Mouse (Mus musculus): Measurements from ENCODE around the gene Snrnp70.
"Not testable (repeated sequence)": the region's sequence is repeated elsewhere in the genome, so short reads cannot be mapped to it uniquely, and the experiment has no call there.

The Snrnp70 gene

GRCm38 (mm10) chr7:45366652-45367019 lies 28.9 kb downstream of the Snrnp70 start, which contains the start of gene Ppfia3:
Gene Ppfia3, minus strand, starts transcription at chr7:45367019.
- DNase-seq, result no peak

- DNase-seq, result peak; percentile 57
Measured at GRCm38 (mm10) chr7:45365742-45366651, 29.5 kb downstream of the Snrnp70 start.

- no peak for DNase-seq
Measured at GRCm38 (mm10) chr7:45363983-45364382, 31.6 kb downstream of the Snrnp70 start.

GRCm38 (mm10) chr7:45362801-45363200 lies 32.7 kb downstream of the Snrnp70 start:
- DNase-seq, result peak; percentile 46

GRCm38 (mm10) chr7:45361243-45361804 lies 34.2 kb downstream of the Snrnp70 start:
- peak; percentile 73 for DNase-seq

GRCm38 (mm10) chr7:45360404-45361125 lies 35.0 kb downstream of the Snrnp70 start:
- DNase-seq, result no peak

GRCm38 (mm10) chr7:45359081-45359480 lies 36.5 kb downstream of the Snrnp70 start:
- not testable (repeated sequence) for DNase-seq

- DNase-seq, result no peak
Measured at GRCm38 (mm10) chr7:45356087-45356486, 39.5 kb downstream of the Snrnp70 start.

- DNase-seq, result no peak
Measured at GRCm38 (mm10) chr7:45355318-45356020, 40.1 kb downstream of the Snrnp70 start.

- no peak for DNase-seq
Measured at GRCm38 (mm10) chr7:45353041-45353440, 42.5 kb downstream of the Snrnp70 start.

- DNase-seq, result no peak
Measured at GRCm38 (mm10) chr7:45346905-45347304, 48.6 kb downstream of the Snrnp70 start.

- DNase-seq, result peak; percentile 15
Measured at GRCm38 (mm10) chr7:45343543-45343942, 52.0 kb downstream of the Snrnp70 start.

- no peak for DNase-seq
Measured at GRCm38 (mm10) chr7:45342081-45342480, 53.5 kb downstream of the Snrnp70 start.

GRCm38 (mm10) chr7:45341303-45341702 lies 54.2 kb downstream of the Snrnp70 start:
- peak; percentile 86 for DNase-seq

- DNase-seq, result peak; percentile 56
Measured at GRCm38 (mm10) chr7:45340669-45341068, 54.9 kb downstream of the Snrnp70 start.

- no peak for DNase-seq
Measured at GRCm38 (mm10) chr7:45340066-45340442, 55.5 kb downstream of the Snrnp70 start.

- peak; percentile 68 for DNase-seq
Measured at GRCm38 (mm10) chr7:45339410-45340065, 56.0 kb downstream of the Snrnp70 start.

- peak; percentile 57 for DNase-seq
Measured at GRCm38 (mm10) chr7:45338161-45338911, 57.2 kb downstream of the Snrnp70 start.

- no peak for DNase-seq
Measured at GRCm38 (mm10) chr7:45337469-45337868, 58.1 kb downstream of the Snrnp70 start.

GRCm38 (mm10) chr7:45336319-45336718 lies 59.2 kb downstream of the Snrnp70 start:
- DNase-seq, result no peak

- no peak for DNase-seq
Measured at GRCm38 (mm10) chr7:45335056-45335455, 60.5 kb downstream of the Snrnp70 start, which contains the start of gene Hrc. Gene Hrc, plus strand, starts transcription at chr7:45335290.
